ENCODE assay signal across 25 mouse cellular contexts in genomic region chr7:81592686-81593085, GRCm38 (mm10). TPM values are rescaled to one million over a fixed set of nuclear protein-coding genes. Genes with fewer than 3 reads are reported as not detected.
A peak's percentile ranks its signal among the peaks of the same experiment; 100 is the strongest.
DNase-seq lines count a peak whose midpoint lies in the region; ATAC-seq lines count a peak whose summit lies in the region.
"Had no signal": no experiment of that assay in that cellular context is flagged by ENCODE, and none has a peak within 500 bp of the region (broad histone marks: within the 10 kb centered on the region; RNA-seq: fewer than 3 reads in every experiment).

No protein-coding gene starts in this region.

- no peak for ATAC-seq in forebrain, embryonic 11.5 days (replicated peaks; ENCODE audit: low FRiP score)
- ATAC-seq in forebrain, embryonic 16.5 days, result no peak
- no peak for ATAC-seq in liver, embryonic 11.5 days (replicated peaks; ENCODE audit: low FRiP score)
- ATAC-seq: activated CD4-positive, CD25-positive, alpha-beta regulatory T cell, adult 4 months; CD4-positive, CD25-positive, alpha-beta regulatory T cell, adult 4 months; forebrain, embryonic 14.5 days; forebrain, postnatal 0 days; Patski had no signal

- H3K9ac ChIP-seq in forebrain, embryonic 11.5 days (ENCODE audit: low read length), result no peak overlapping the region
- H3K9ac ChIP-seq in forebrain, embryonic 16.5 days (replicated peaks; ENCODE audit: low read depth, low read length), result no peak overlapping the region
- H3K9ac ChIP-seq in liver, embryonic 11.5 days (ENCODE audit: low read depth, low read length), result no peak overlapping the region
- H3K9ac ChIP-seq: embryonic facial prominence, embryonic 12.5 days; forebrain, embryonic 12.5 days; forebrain, postnatal 0 days had no signal

- H3K36me3 ChIP-seq in forebrain, embryonic 11.5 days (ENCODE audit: control insufficient read depth, insufficient read depth, low read length), result no peaks in the 10 kb centered on the region; the same call in 1 of the 2 replicates
- peaks cover 25% of the 10 kb centered on the region for H3K36me3 ChIP-seq in forebrain, embryonic 16.5 days (ENCODE audit: control insufficient read depth, insufficient read depth)
- H3K36me3 ChIP-seq in liver, embryonic 11.5 days (ENCODE audit: control insufficient read depth, insufficient read depth, low read length), result peaks cover 35% of the 10 kb centered on the region

- WGBS in forebrain, embryonic 11.5 days, result 86% methylated on average over 9 of the region's 9 CpGs
- WGBS in forebrain, embryonic 16.5 days, result 87% methylated on average over 9 of the region's 9 CpGs
- 76% methylated on average over 9 of the region's 9 CpGs for whole genome bisulfite sequencing in liver, embryonic 11.5 days

- no peak overlapping the region for H3K27ac ChIP-seq in forebrain, embryonic 11.5 days (ENCODE audit: low read depth, low read length)
- no peak overlapping the region for H3K27ac ChIP-seq in forebrain, embryonic 16.5 days (ENCODE audit: low read length)
- no peak overlapping the region for H3K27ac ChIP-seq in liver, embryonic 11.5 days (ENCODE audit: low read depth, low read length)
- H3K27ac ChIP-seq: embryonic facial prominence, embryonic 10.5 days; embryonic facial prominence, embryonic 12.5 days; forebrain, embryonic 12.5 days had no signal

- no peaks in the 10 kb centered on the region for H3K27me3 ChIP-seq in forebrain, embryonic 11.5 days (ENCODE audit: control insufficient read depth, insufficient read depth, low read length)
- H3K27me3 ChIP-seq in forebrain, embryonic 16.5 days (replicated peaks; ENCODE audit: control insufficient read depth, insufficient read depth, low read length), result no peaks in the 10 kb centered on the region
- H3K27me3 ChIP-seq in liver, embryonic 11.5 days (replicated peaks; ENCODE audit: control insufficient read depth, insufficient read depth, low read length), result no peaks in the 10 kb centered on the region
- H3K27me3 ChIP-seq: CH12.LX; embryonic facial prominence, embryonic 12.5 days; forebrain, embryonic 12.5 days; Patski had no signal

- no peaks in the 10 kb centered on the region for H3K9me3 ChIP-seq in forebrain, embryonic 11.5 days (ENCODE audit: control insufficient read depth, low read length)
- H3K9me3 ChIP-seq in forebrain, embryonic 16.5 days (ENCODE audit: control insufficient read depth, low read length), result no peaks in the 10 kb centered on the region
- H3K9me3 ChIP-seq in liver, embryonic 11.5 days (ENCODE audit: control insufficient read depth, low read length), result no peaks in the 10 kb centered on the region
- H3K9me3 ChIP-seq: embryonic facial prominence, embryonic 10.5 days; embryonic facial prominence, embryonic 12.5 days; forebrain, embryonic 12.5 days; G1E had no signal

- DNase-seq in forebrain, embryonic 11.5 days (ENCODE audit: low spot score), result peak; percentile 26
- peak; percentile 14 for DNase-seq in liver, embryonic 11.5 days (ENCODE audit: low spot score)
- no peak for DNase-seq in liver
- DNase-seq in testis, postnatal 10 days (ENCODE audit: low spot score), result peak; percentile 25
- DNase-seq in testis, postnatal 14 days (ENCODE audit: low spot score), result no peak
- DNase-seq: adrenal gland, adult 8-10 months; adrenal gland, postnatal 14 days; adrenal gland, postnatal 36 days; B cell, adult 2 months; cerebellum, adult 11-12 months; cerebellum, adult 2 months; cerebellum, adult 9-10 months; cerebellum, postnatal 10 days; cerebellum, postnatal 25 days; forebrain, postnatal 0 days had no signal

- H3K4me3 ChIP-seq in forebrain, embryonic 11.5 days (ENCODE audit: low read depth, low read length), result no peak overlapping the region
- no peak overlapping the region for H3K4me3 ChIP-seq in forebrain, embryonic 16.5 days (replicated peaks; ENCODE audit: low read length)
- no peak overlapping the region for H3K4me3 ChIP-seq in liver, embryonic 11.5 days (ENCODE audit: low read depth, low read length)
- H3K4me3 ChIP-seq: embryonic facial prominence, embryonic 10.5 days; embryonic facial prominence, embryonic 12.5 days; forebrain, embryonic 12.5 days had no signal

- no peak overlapping the region for H3K4me2 ChIP-seq in forebrain, embryonic 11.5 days (ENCODE audit: low read depth, low read length, severe bottlenecking)
- no peak overlapping the region for H3K4me2 ChIP-seq in forebrain, embryonic 16.5 days (ENCODE audit: low read length)
- H3K4me2 ChIP-seq in liver, embryonic 11.5 days, result no peak overlapping the region
- H3K4me2 ChIP-seq: embryonic facial prominence, embryonic 12.5 days; forebrain, embryonic 12.5 days had no signal

- no peaks in the 10 kb centered on the region for H3K4me1 ChIP-seq in forebrain, embryonic 11.5 days (replicated peaks; ENCODE audit: control insufficient read depth, insufficient read depth, low read length)
- H3K4me1 ChIP-seq in forebrain, embryonic 16.5 days (replicated peaks; ENCODE audit: control insufficient read depth, insufficient read depth, low read length), result no peaks in the 10 kb centered on the region
- H3K4me1 ChIP-seq in liver, embryonic 11.5 days (replicated peaks; ENCODE audit: control insufficient read depth, insufficient read depth, low read length), result no peaks in the 10 kb centered on the region
- H3K4me1 ChIP-seq: embryonic facial prominence, embryonic 10.5 days; embryonic facial prominence, embryonic 12.5 days; forebrain, embryonic 12.5 days had no signal

RNA-seq across cellular contexts. Expression of gene Whamm, which starts 21.6 kb away (rescaled TPM):
- 5.3 and 7.1 TPM in 2 replicates for polyA plus RNA-seq in forebrain, embryonic 11.5 days (2014; fragmentation: Nextera tagmentation; extraction: Ambion mirVana)
- polyA plus RNA-seq in forebrain, embryonic 16.5 days (2015; fragmentation: Nextera tagmentation; extraction: Ambion mirVana), result 3.6 and 6.0 TPM in 2 replicates
- 10.5 and 11.6 TPM in 2 replicates for polyA plus RNA-seq in liver, embryonic 11.5 days (2014; fragmentation: Nextera tagmentation; extraction: Ambion mirVana)

RNA-seq across cellular contexts. Expression of gene Fsd2, which starts 25.9 kb away (rescaled TPM):
- polyA plus RNA-seq in forebrain, embryonic 11.5 days (2014; fragmentation: Nextera tagmentation; extraction: Ambion mirVana), result 0.15 and 0.25 TPM in 2 replicates
- 0.25 and 0.46 TPM in 2 replicates for polyA plus RNA-seq in forebrain, embryonic 16.5 days (2015; fragmentation: Nextera tagmentation; extraction: Ambion mirVana)
- polyA plus RNA-seq in liver, embryonic 11.5 days (2014; fragmentation: Nextera tagmentation; extraction: Ambion mirVana), result 0.19 and 0.21 TPM in 2 replicates
- polyA plus RNA-seq: embryonic facial prominence, embryonic 10.5 days; G1E; Patski had no signal

Comparison
In these comparisons a context has a peak if more than half of its experiments do, and no peak if none do; other contexts are left out.
1. DNase-seq: peak in forebrain, embryonic 11.5 days (single experiment), liver, embryonic 11.5 days (single experiment) and testis, postnatal 10 days (single experiment); none in liver (single experiment) and testis, postnatal 14 days (single experiment).